Comparison of ENCODE assay signal across 7 mouse cellular contexts in genomic region chr11:120643601-120643987, GRCm38 (mm10). TPM values are rescaled to one million over a fixed set of nuclear protein-coding genes. Genes with fewer than 3 reads are reported as not detected.
DNase-seq lines count a peak whose midpoint lies in the region; ATAC-seq and TF ChIP-seq lines count a peak whose summit lies in the region.

Pycr1 (minus strand) TSS chr11:120643769.

- peak within 1 kb of the TSS; percentile 48 for H3K4me3 ChIP-seq in intestine, postnatal 0 days (ENCODE audit: low read depth, low read length)
- H3K4me3 ChIP-seq in midbrain, embryonic 12.5 days, result peak within 1 kb of the TSS; percentile 48
- peak within 1 kb of the TSS; percentile 67 for H3K4me3 ChIP-seq in small intestine, adult 2 months (ENCODE audit: low read depth, low read length)

- peak within 1 kb of the TSS; percentile 92 for H3K4me2 ChIP-seq in intestine, postnatal 0 days (replicated peaks; ENCODE audit: low read depth)
- H3K4me2 ChIP-seq in midbrain, embryonic 12.5 days (replicated peaks), result peak within 1 kb of the TSS; percentile 86

- H3K9me3 ChIP-seq in intestine, postnatal 0 days (ENCODE audit: control insufficient read depth), result no peaks in the 10 kb centered on the region
- H3K9me3 ChIP-seq in midbrain, embryonic 12.5 days, result no peaks in the 10 kb centered on the region

- no peak for TF ChIP-seq CTCF in intestine, postnatal 0 days (IDR thresholded peaks at IDR 0.05; ENCODE audit: low read depth)
- no peak for TF ChIP-seq CTCF in small intestine, adult 2 months (IDR thresholded peaks at IDR 0.05; ENCODE audit: extremely low read depth, insufficient read length, insufficient replicate concordance, low read depth, low read length)

- H3K27me3 ChIP-seq in intestine, postnatal 0 days (replicated peaks; ENCODE audit: control insufficient read depth, insufficient read depth, low read length), result 0 out of 2 replicates have a peak, but pooled peaks cover 2% of the 10 kb centered on the region
- peaks cover 42% of the 10 kb centered on the region for H3K27me3 ChIP-seq in midbrain, embryonic 12.5 days
- no peaks in the 10 kb centered on the region; the same call in 1 of the 2 replicates for H3K27me3 ChIP-seq in small intestine, adult 2 months (ENCODE audit: control insufficient read depth, insufficient read depth, low read length)

- TF ChIP-seq POLR2A in small intestine, adult 2 months (IDR thresholded peaks at IDR 0.05; ENCODE audit: low read depth, low read length), result no peak

- H3K27ac ChIP-seq in intestine, postnatal 0 days (ENCODE audit: low read depth, low read length), result no peak within 1 kb of the TSS
- H3K27ac ChIP-seq in midbrain, embryonic 12.5 days (replicated peaks), result 0 out of 2 replicates have a peak within 1 kb of the TSS, but pooled peaks have one; percentile 47
- no peak within 1 kb of the TSS for H3K27ac ChIP-seq in small intestine, adult 2 months (ENCODE audit: insufficient read depth, low read depth, low read length)

- peaks cover 11% of the 10 kb centered on the region for H3K4me1 ChIP-seq in intestine, postnatal 0 days (replicated peaks; ENCODE audit: control insufficient read depth, insufficient read depth, low read length)
- H3K4me1 ChIP-seq in midbrain, embryonic 12.5 days, result peaks cover 22% of the 10 kb centered on the region
- peaks cover 6% of the 10 kb centered on the region; the same call in 1 of the 2 replicates for H3K4me1 ChIP-seq in small intestine, adult 2 months (ENCODE audit: control insufficient read depth, insufficient read depth, insufficient read length, low read length)

- DNase-seq in adrenal gland, adult 2 months, result peak; percentile 96
- peak; percentile 88 for DNase-seq in embryo, embryonic 11.5 days (ENCODE audit: low read depth, low spot score)
- peak; percentile 85 to 93 for DNase-seq in gastrocnemius, postnatal 4 days (ENCODE audit: low spot score in 2 of 2)
- peak; percentile 94 for DNase-seq in left cerebral cortex, postnatal 4 days

- peak; percentile 97 for ATAC-seq in intestine, postnatal 0 days
- ATAC-seq in midbrain, embryonic 12.5 days (ENCODE audit: low FRiP score, low read depth), result peak; percentile 100

- H3K36me3 ChIP-seq in intestine, postnatal 0 days (ENCODE audit: control insufficient read depth, insufficient read depth), result no peaks in the 10 kb centered on the region; the same call in 1 of the 2 replicates
- H3K36me3 ChIP-seq in midbrain, embryonic 12.5 days, result no peaks in the 10 kb centered on the region
- no peaks in the 10 kb centered on the region for H3K36me3 ChIP-seq in small intestine, adult 2 months (ENCODE audit: control insufficient read depth, insufficient read depth, low read length)

- peak within 1 kb of the TSS; percentile 32; the same call in 1 of the 2 replicates for H3K9ac ChIP-seq in intestine, postnatal 0 days (ENCODE audit: low read depth, low read length)
- peak within 1 kb of the TSS; percentile 68 for H3K9ac ChIP-seq in midbrain, embryonic 12.5 days (replicated peaks)

- WGBS in intestine, postnatal 0 days, result under 1% methylated on average over 15 of the region's 15 CpGs
- WGBS in midbrain, embryonic 12.5 days, result under 1% methylated on average over 15 of the region's 15 CpGs
- WGBS in small intestine, adult 2 months, result under 1% methylated on average over 15 of the region's 15 CpGs

- intact Hi-C loops in left cerebral cortex, postnatal 4 days (cut with DNase I), result no loop called here

RNA-seq across cellular contexts. Expression of gene Pycr1, which starts in this region (rescaled TPM):
- total RNA-seq in adrenal gland, adult 2 months (2021), result 1 to 10 TPM; 1.0 to 1.9 TPM
- 3.5 and 3.6 TPM in 2 replicates for polyA plus RNA-seq in adrenal gland, adult 2 months (2012; rRNA removed)
- total RNA-seq in gastrocnemius, postnatal 4 days (2021), result 10 to 100 TPM; 27.6 to 29.0 TPM
- 5.3 and 6.5 TPM in 2 replicates for polyA plus RNA-seq in intestine, postnatal 0 days (2015; fragmentation: Nextera tagmentation; extraction: Ambion mirVana)
- 1 to 10 TPM; 6.1 to 8.3 TPM for total RNA-seq in left cerebral cortex, postnatal 4 days (2021)
- polyA plus RNA-seq in midbrain, embryonic 12.5 days (2016; fragmentation: Nextera tagmentation; extraction: Ambion mirVana), result 31.6 and 34.1 TPM in 2 replicates
- polyA plus RNA-seq in small intestine, adult 2 months (2012; rRNA removed), result 17.1 and 19.9 TPM in 2 replicates
